Mouse (Mus musculus): ENCODE measurements around the gene Snapc4. TPM values are rescaled to one million over a fixed set of nuclear protein-coding genes. Genes with fewer than 3 reads are reported as not detected.

The Snapc4 gene
- polyA plus RNA-seq, 1 experiment: 80.2 TPM

- DNase-seq (ENCODE audit: extremely low spot score in 1 of 2, low spot score in 1 of 2): no peak
Measured at GRCm38 (mm10) chr2:26316576-26317246, 63.7 kb downstream of the Snapc4 start.

GRCm38 (mm10) chr2:26315925-26316311, 64.5 kb downstream of the Snapc4 start:
- DNase-seq (ENCODE audit: extremely low spot score in 1 of 2, low spot score in 1 of 2): peak in 1 of 2 experiments; percentile 41

GRCm38 (mm10) chr2:26315072-26315924, 65.2 kb downstream of the Snapc4 start, which contains the start of gene Gpsm1:
TSS of gene Gpsm1 (plus strand) at chr2:26315515.
- DNase-seq (ENCODE audit: extremely low spot score in 1 of 2, low spot score in 1 of 2): peak in 1 of 2 experiments; percentile 73

GRCm38 (mm10) chr2:26314281-26315071, 66.0 kb downstream of the Snapc4 start:
- no peak for DNase-seq (ENCODE audit: extremely low spot score in 1 of 2, low spot score in 1 of 2)

- no peak for DNase-seq (ENCODE audit: extremely low spot score in 1 of 2, low spot score in 1 of 2)
Measured at GRCm38 (mm10) chr2:26313394-26313793, 67.1 kb downstream of the Snapc4 start.

DNA sequence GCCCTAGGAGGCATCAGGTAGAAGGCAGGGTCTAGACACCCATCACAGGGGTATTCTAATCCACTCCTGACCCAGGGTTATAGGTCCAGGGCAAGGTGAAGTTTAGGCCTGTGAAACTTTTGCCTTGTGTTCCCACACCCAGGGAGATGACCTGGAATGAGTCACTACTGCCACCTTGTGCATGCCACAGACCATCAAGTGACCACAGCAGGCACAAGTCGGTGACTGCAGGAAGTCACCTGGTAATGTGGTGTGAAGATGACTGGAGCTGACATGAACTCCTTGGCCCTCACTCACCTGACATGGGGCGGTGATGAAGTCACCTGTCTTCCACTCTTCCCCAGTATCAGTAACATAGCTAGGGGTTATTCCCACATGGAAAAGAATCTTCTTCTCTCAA, 67.6 kb downstream of the Snapc4 start:
- DNase-seq (ENCODE audit: extremely low spot score in 1 of 2, low spot score in 1 of 2): no peak

Other genes with a start within 250 kb of the Snapc4 start
- gene Lhx3, start 172.4 kb downstream of the Snapc4 start, polyA plus RNA-seq (2012; rRNA removed): 0.13 and 0.22 TPM in 2 replicates
- gene Qsox2, start 143.1 kb downstream of the Snapc4 start, polyA plus RNA-seq (2012; rRNA removed): 25.0 and 26.2 TPM in 2 replicates
- 1.6 and 1.8 TPM in 2 replicates for gene Ccdc187, start 86.1 kb downstream of the Snapc4 start, polyA plus RNA-seq (2012; rRNA removed)
- gene Gpsm1, start 65.1 kb downstream of the Snapc4 start, polyA plus RNA-seq (2012; rRNA removed): 248 and 275 TPM in 2 replicates
- gene Dnlz, start 28.5 kb downstream of the Snapc4 start, polyA plus RNA-seq (2012; rRNA removed): 35.2 and 37.1 TPM in 2 replicates
- 6.6 TPM in 2 replicates for gene Card9, start 19.7 kb downstream of the Snapc4 start, polyA plus RNA-seq (2012; rRNA removed)
- 291 and 306 TPM in 2 replicates for gene Entr1, start 8.7 kb upstream of the Snapc4 start, polyA plus RNA-seq (2012; rRNA removed)
- gene Pmpca, start 8.7 kb upstream of the Snapc4 start, polyA plus RNA-seq (2012; rRNA removed): 104 and 106 TPM in 2 replicates
- 26.6 and 31.6 TPM in 2 replicates for gene Inpp5e, start 28.6 kb upstream of the Snapc4 start, polyA plus RNA-seq (2012; rRNA removed)
- gene Sec16a, start 64.6 kb upstream of the Snapc4 start, polyA plus RNA-seq (2012; rRNA removed): 30.8 and 36.1 TPM in 2 replicates
- 13.0 and 13.2 TPM in 2 replicates for gene Notch1, start 136.0 kb upstream of the Snapc4 start, polyA plus RNA-seq (2012; rRNA removed)
- 123 and 130 TPM in 2 replicates for gene Egfl7, start 199.4 kb upstream of the Snapc4 start, polyA plus RNA-seq (2012; rRNA removed)
- gene Gm20532, start 206.0 kb upstream of the Snapc4 start, polyA plus RNA-seq (2012; rRNA removed): not detected in 2 replicates
- 2.7 and 3.6 TPM in 2 replicates for gene Agpat2, start 223.8 kb upstream of the Snapc4 start, polyA plus RNA-seq (2012; rRNA removed)
- 82.4 and 88.0 TPM in 2 replicates for gene Fam69b, start 247.8 kb upstream of the Snapc4 start, polyA plus RNA-seq (2012; rRNA removed)

Data from frontal cortex, adult 2 months (tissue).